Mouse (Mus musculus): Measurements from ENCODE around the gene Sox6. TPM values are rescaled to one million over a fixed set of nuclear protein-coding genes. Genes with fewer than 3 reads are reported as not detected.
A peak's percentile ranks its signal among the peaks of the same experiment; 100 is the strongest.

Gene Sox6
- polyA plus RNA-seq, 1 experiment from 2014 or later, result 24.3 TPM

GRCm38 (mm10) chr7:115531875-115532274, 506.7 kb downstream of the Sox6 start:
- ATAC-seq (replicated peaks; ENCODE audit: low FRiP score, low read depth) (no peak), DNase-seq (ENCODE audit: low spot score) (no peak)
- Histone ChIP-seq H3K36me3 (ENCODE audit: insufficient read depth, low read length) (no peaks in the 10 kb centered on the region), H3K9ac (ENCODE audit: low read depth, low read length) (no peak overlapping the region), H3K27ac (no peak overlapping the region), H3K9me3 (replicated peaks; ENCODE audit: low read length) (no peaks in the 10 kb centered on the region), H3K27me3 (ENCODE audit: insufficient read depth, low read length) (no peaks in the 10 kb centered on the region), H3K4me1 (replicated peaks; ENCODE audit: insufficient read depth, low read length) (no peaks in the 10 kb centered on the region), H3K4me2 (ENCODE audit: low read length) (no peak overlapping the region), H3K4me3 (replicated peaks; ENCODE audit: low read depth, low read length) (no peak overlapping the region)
- 64% methylated on average over 1 of the region's 1 CpGs for WGBS
- TF ChIP-seq CTCF (IDR thresholded peaks at IDR 0.05; ENCODE audit: low read depth), result no peak

GRCm38 (mm10) chr7:115531217-115531616, 507.4 kb downstream of the Sox6 start:
- 59% methylated on average over 2 of the region's 2 CpGs for WGBS

GRCm38 (mm10) chr7:115517701-115518100, 520.9 kb downstream of the Sox6 start:
- Histone ChIP-seq H3K9ac (ENCODE audit: low read depth, low read length) (no peak overlapping the region), H3K9me3 (replicated peaks; ENCODE audit: low read length) (no peaks in the 10 kb centered on the region)
- no peak for TF ChIP-seq CTCF (IDR thresholded peaks at IDR 0.05; ENCODE audit: low read depth)

More at GRCm38 (mm10) chr7:115531217-115531616, 507.4 kb downstream of the Sox6 start:
- no peaks in the 10 kb centered on the region for H3K9me3 ChIP-seq (replicated peaks; ENCODE audit: low read length)
- H3K27ac ChIP-seq, result no peak overlapping the region
- H3K4me3 ChIP-seq (replicated peaks; ENCODE audit: low read depth, low read length), result no peak overlapping the region
- H3K4me1 ChIP-seq (replicated peaks; ENCODE audit: insufficient read depth, low read length), result no peaks in the 10 kb centered on the region
- TF ChIP-seq CTCF (IDR thresholded peaks at IDR 0.05; ENCODE audit: low read depth), result no peak
- H3K4me2 ChIP-seq (ENCODE audit: low read length), result no peak overlapping the region
- no peaks in the 10 kb centered on the region for H3K27me3 ChIP-seq (ENCODE audit: insufficient read depth, low read length)
- DNase-seq (ENCODE audit: low spot score) (no peak), ATAC-seq (replicated peaks; ENCODE audit: low FRiP score, low read depth) (no peak)
- H3K36me3 ChIP-seq (ENCODE audit: insufficient read depth, low read length), result no peaks in the 10 kb centered on the region
- H3K9ac ChIP-seq (ENCODE audit: low read depth, low read length), result no peak overlapping the region

GRCm38 (mm10) chr7:115513681-115514080, 524.9 kb downstream of the Sox6 start:
- no peak overlapping the region for H3K4me3 ChIP-seq (replicated peaks; ENCODE audit: low read depth, low read length)
- H3K27ac ChIP-seq, result no peak overlapping the region
- H3K36me3 ChIP-seq (ENCODE audit: insufficient read depth, low read length), result no peaks in the 10 kb centered on the region
- no peak for ATAC-seq (replicated peaks; ENCODE audit: low FRiP score, low read depth)
- H3K4me1 ChIP-seq (replicated peaks; ENCODE audit: insufficient read depth, low read length), result 0 out of 2 replicates have a peak, but pooled peaks cover 5% of the 10 kb centered on the region
- no peak overlapping the region for H3K4me2 ChIP-seq (ENCODE audit: low read length)
- no peak for DNase-seq (ENCODE audit: low spot score)
- H3K9me3 ChIP-seq (replicated peaks; ENCODE audit: low read length), result no peaks in the 10 kb centered on the region
- TF ChIP-seq CTCF (IDR thresholded peaks at IDR 0.05; ENCODE audit: low read depth), result no peak
- WGBS, result 94% methylated on average over 8 of the region's 8 CpGs
- no peak overlapping the region for H3K9ac ChIP-seq (ENCODE audit: low read depth, low read length)
- no peaks in the 10 kb centered on the region for H3K27me3 ChIP-seq (ENCODE audit: insufficient read depth, low read length)

More at GRCm38 (mm10) chr7:115517701-115518100, 520.9 kb downstream of the Sox6 start:
- 85% methylated on average over 1 of the region's 1 CpGs for WGBS
- Histone ChIP-seq H3K27ac (no peak overlapping the region), H3K4me1 (replicated peaks; ENCODE audit: insufficient read depth, low read length) (no peaks in the 10 kb centered on the region), H3K4me3 (replicated peaks; ENCODE audit: low read depth, low read length) (no peak overlapping the region), H3K36me3 (ENCODE audit: insufficient read depth, low read length) (no peaks in the 10 kb centered on the region), H3K27me3 (ENCODE audit: insufficient read depth, low read length) (no peaks in the 10 kb centered on the region), H3K4me2 (ENCODE audit: low read length) (no peak overlapping the region)
- DNase-seq (ENCODE audit: low spot score) (no peak), ATAC-seq (replicated peaks; ENCODE audit: low FRiP score, low read depth) (no peak)

- Histone ChIP-seq H3K9ac (ENCODE audit: low read depth, low read length) (no peak overlapping the region), H3K36me3 (ENCODE audit: insufficient read depth, low read length) (no peaks in the 10 kb centered on the region), H3K27ac (no peak overlapping the region), H3K27me3 (ENCODE audit: insufficient read depth, low read length) (no peaks in the 10 kb centered on the region), H3K4me1 (replicated peaks; ENCODE audit: insufficient read depth, low read length) (0 out of 2 replicates have a peak, but pooled peaks cover 5% of the 10 kb centered on the region), H3K4me3 (replicated peaks; ENCODE audit: low read depth, low read length) (no peak overlapping the region), H3K9me3 (replicated peaks; ENCODE audit: low read length) (no peaks in the 10 kb centered on the region), H3K4me2 (ENCODE audit: low read length) (no peak overlapping the region)
- no peak for TF ChIP-seq CTCF (IDR thresholded peaks at IDR 0.05; ENCODE audit: low read depth)
- ATAC-seq (replicated peaks; ENCODE audit: low FRiP score, low read depth), result no peak; the same call in 1 of the 2 replicates
- 11% methylated on average over 10 of the region's 10 CpGs for WGBS
- peak; percentile 73 for DNase-seq (ENCODE audit: low spot score)
These were observed 526.8 kb downstream of the Sox6 start for GRCm38 (mm10) chr7:115511777-115512176.

- no peak for TF ChIP-seq CTCF (IDR thresholded peaks at IDR 0.05; ENCODE audit: low read depth)
These were observed 527.5 kb downstream of the Sox6 start for GRCm38 (mm10) chr7:115511091-115511490.

GRCm38 (mm10) chr7:115510045-115510444, 528.6 kb downstream of the Sox6 start:
- TF ChIP-seq CTCF (IDR thresholded peaks at IDR 0.05; ENCODE audit: low read depth), result no peak
- WGBS, result 47% methylated on average over 5 of the region's 5 CpGs
- 0 out of 2 replicates have a peak, but pooled peaks cover 5% of the 10 kb centered on the region for H3K4me1 ChIP-seq (replicated peaks; ENCODE audit: insufficient read depth, low read length)
- H3K9ac ChIP-seq (ENCODE audit: low read depth, low read length), result no peak overlapping the region
- no peaks in the 10 kb centered on the region for H3K9me3 ChIP-seq (replicated peaks; ENCODE audit: low read length)
- H3K27me3 ChIP-seq (ENCODE audit: insufficient read depth, low read length), result no peaks in the 10 kb centered on the region
- DNase-seq (ENCODE audit: low spot score) (peak; percentile 84), ATAC-seq (replicated peaks; ENCODE audit: low FRiP score, low read depth) (no peak; the same call in 1 of the 2 replicates)
- no peaks in the 10 kb centered on the region for H3K36me3 ChIP-seq (ENCODE audit: insufficient read depth, low read length)
- H3K4me2 ChIP-seq (ENCODE audit: low read length), result no peak overlapping the region
- H3K27ac ChIP-seq, result no peak overlapping the region
- no peak overlapping the region for H3K4me3 ChIP-seq (replicated peaks; ENCODE audit: low read depth, low read length)

More at GRCm38 (mm10) chr7:115511091-115511490, 527.5 kb downstream of the Sox6 start:
- 63% methylated on average over 5 of the region's 5 CpGs for WGBS
- Histone ChIP-seq H3K4me1 (replicated peaks; ENCODE audit: insufficient read depth, low read length) (0 out of 2 replicates have a peak, but pooled peaks cover 5% of the 10 kb centered on the region), H3K27ac (no peak overlapping the region), H3K9ac (ENCODE audit: low read depth, low read length) (no peak overlapping the region), H3K9me3 (replicated peaks; ENCODE audit: low read length) (no peaks in the 10 kb centered on the region), H3K4me3 (replicated peaks; ENCODE audit: low read depth, low read length) (no peak overlapping the region), H3K4me2 (ENCODE audit: low read length) (no peak overlapping the region), H3K36me3 (ENCODE audit: insufficient read depth, low read length) (no peaks in the 10 kb centered on the region), H3K27me3 (ENCODE audit: insufficient read depth, low read length) (no peaks in the 10 kb centered on the region)
- no peak for DNase-seq (ENCODE audit: low spot score)
- no peak for ATAC-seq (replicated peaks; ENCODE audit: low FRiP score, low read depth)

Data from kidney, postnatal 0 days (tissue).